ENCODE assay signal across 20 mouse cellular contexts in genomic region chr17:87149762-87150161, GRCm38 (mm10). TPM values are rescaled to one million over a fixed set of nuclear protein-coding genes. Genes with fewer than 3 reads are reported as not detected.
A peak's percentile ranks its signal among the peaks of the same experiment; 100 is the strongest.
DNase-seq lines count a peak whose midpoint lies in the region; ATAC-seq and TF ChIP-seq lines count a peak whose summit lies in the region.
"Had no signal": no experiment of that assay in that cellular context is flagged by ENCODE, and none has a peak within 500 bp of the region (broad histone marks: within the 10 kb centered on the region; RNA-seq: fewer than 3 reads in every experiment).

No protein-coding gene starts in this region.

- no peak overlapping the region for H3K9ac ChIP-seq in kidney, embryonic 16.5 days (replicated peaks; ENCODE audit: low read length)
- H3K9ac ChIP-seq: forebrain, embryonic 15.5 days; heart, embryonic 15.5 days; hindbrain, embryonic 14.5 days had no signal

- peaks cover 16% of the 10 kb centered on the region for H3K4me1 ChIP-seq in kidney, embryonic 16.5 days (ENCODE audit: insufficient read depth, low read length)
- peaks cover 21% of the 10 kb centered on the region for H3K4me1 ChIP-seq in bone marrow macrophage, adult 2 months (ENCODE audit: control insufficient read depth, insufficient read depth, low read length)
- H3K4me1 ChIP-seq: forebrain, embryonic 15.5 days; hindbrain, embryonic 10.5 days had no signal

- no peak for TF ChIP-seq POLR2A in bone marrow macrophage, adult 2 months (IDR thresholded peaks at IDR 0.05; ENCODE audit: borderline replicate concordance, low read depth, low read length)

- H3K4me2 ChIP-seq in kidney, embryonic 16.5 days (replicated peaks; ENCODE audit: low read depth, low read length): no peak overlapping the region
- H3K4me2 ChIP-seq: forebrain, embryonic 15.5 days; heart, embryonic 11.5 days; heart, embryonic 15.5 days; hindbrain, embryonic 14.5 days had no signal

- no peaks in the 10 kb centered on the region for H3K27me3 ChIP-seq in kidney, embryonic 16.5 days (ENCODE audit: insufficient read depth, low read length)
- H3K27me3 ChIP-seq: forebrain, embryonic 15.5 days; heart, embryonic 15.5 days had no signal

- no peak for TF ChIP-seq CTCF in bone marrow macrophage, adult 2 months (IDR thresholded peaks at IDR 0.05; ENCODE audit: low read depth, low read length)

- no peak for ATAC-seq in kidney, embryonic 16.5 days (ENCODE audit: low FRiP score, low TSS enrichment)
- ATAC-seq in hematopoietic stem cell, adult 5-6 weeks (replicated peaks in 1 of 2; ENCODE audit: insufficient read depth in 1 of 2, low FRiP score in 2 of 2, low TSS enrichment in 1 of 2, low read depth in 1 of 2, poor library complexity in 2 of 2, severe bottlenecking in 2 of 2): peak; percentile 55 to 58; a peak in 3 of 4 replicates
- 0 out of 2 replicates have a peak, but pooled peaks have one; percentile 13 for ATAC-seq in neutrophil, adult 5-6 weeks (ENCODE audit: extremely low read depth, insufficient number of reproducible peaks, low FRiP score, poor library complexity, severe bottlenecking)
- ATAC-seq: forebrain, embryonic 15.5 days had no signal

- H3K9me3 ChIP-seq in kidney, embryonic 16.5 days (ENCODE audit: low read length): no peaks in the 10 kb centered on the region
- H3K9me3 ChIP-seq: forebrain, embryonic 15.5 days; heart, embryonic 15.5 days had no signal

- H3K4me3 ChIP-seq in kidney, embryonic 16.5 days (ENCODE audit: low read length): no peak overlapping the region
- H3K4me3 ChIP-seq in bone marrow macrophage, adult 2 months (ENCODE audit: insufficient read depth, low read length): no peak overlapping the region
- H3K4me3 ChIP-seq: forebrain, embryonic 15.5 days; heart, embryonic 15.5 days; hindbrain, embryonic 10.5 days had no signal

- DNase-seq in kidney, postnatal 4 days: no peak
- DNase-seq in adrenal gland, postnatal 25 days: no peak
- no peak for DNase-seq in right cerebral cortex, postnatal 4 days
- DNase-seq: adrenal gland, adult 2 months; adrenal gland, postnatal 36 days; cerebellum, adult 11 months; cerebellum, adult 8-10 months; cerebellum, postnatal 25 days; gastrocnemius, postnatal 36 days; heart, adult 18-20 months; heart, postnatal 14 days had no signal

- 49% methylated on average over 12 of the region's 12 CpGs for WGBS in kidney, embryonic 16.5 days

- 0 out of 2 replicates have a peak overlapping the region, but pooled peaks have one; percentile 4 for H3K27ac ChIP-seq in kidney, embryonic 16.5 days (ENCODE audit: low read length)
- 0 out of 2 replicates have a peak overlapping the region, but pooled peaks have one; percentile 21 for H3K27ac ChIP-seq in bone marrow macrophage, adult 2 months (ENCODE audit: insufficient read depth, low read depth, low read length)
- H3K27ac ChIP-seq: forebrain, embryonic 15.5 days; heart, embryonic 15.5 days; hindbrain, embryonic 10.5 days; hindbrain, embryonic 14.5 days had no signal

- H3K36me3 ChIP-seq in kidney, embryonic 16.5 days (ENCODE audit: insufficient read depth, low read length): no peaks in the 10 kb centered on the region
- H3K36me3 ChIP-seq: forebrain, embryonic 15.5 days; heart, embryonic 15.5 days; hindbrain, embryonic 10.5 days had no signal

RNA-seq across cellular contexts. Expression of gene Socs5, which starts 42.3 kb away (rescaled TPM):
- 14.7 and 15.6 TPM in 2 replicates for polyA plus RNA-seq in kidney, embryonic 16.5 days (2015; fragmentation: Nextera tagmentation; extraction: Ambion mirVana)
- polyA plus RNA-seq in bone marrow macrophage, adult 2 months (2012; ENCODE audit: insufficient read depth, insufficient read length, missing spikeins): 19.6 and 20.4 TPM in 2 replicates
- total RNA-seq in hematopoietic stem cell, adult 5-6 weeks (2017): 16.4 and 20.0 TPM in 2 replicates
- 10.9 and 11.2 TPM in 2 replicates for total RNA-seq in neutrophil, adult 5-6 weeks (2017)
- 82.7 and 83.4 TPM in 2 replicates for total RNA-seq in adrenal gland, postnatal 25 days (2021)
